Mouse (Mus musculus) hindbrain, embryonic 11.5 days (tissue): ENCODE results near the gene Tmod2. TPM values are rescaled to one million over a fixed set of nuclear protein-coding genes. Genes with fewer than 3 reads are reported as not detected.
"Not testable (repeated sequence)": the region's sequence is repeated elsewhere in the genome, so short reads cannot be mapped to it uniquely, and the experiment has no call there.

Experiments used
- ATAC-seq: fragments of 200-750 bp; cut with Nextera tagmentation; 2 replicates; pipeline ENCODE4 v1.8.0; 2017; ENCODE audit warnings: mild to moderate bottlenecking, moderate TSS enrichment, moderate library complexity; ENCODE audit not compliant: low FRiP score
- DNase-seq: peaks from one replicate; pipeline ENCODE4 v3.0.0-alpha.2; 2015; ENCODE audit warnings: low spot score
- H3K27ac ChIP-seq: fragments of 300-500 bp; sonication (generic); 2 replicates; pipeline ENCODE4 v1.5.1; 2014; ENCODE audit warnings: mild to moderate bottlenecking, low read depth, low read length
- H3K27me3 ChIP-seq: fragments of 300-500 bp; sonication (generic); 2 replicates; pipeline ENCODE4 v1.6.1; 2014; ENCODE audit warnings: mild to moderate bottlenecking, low read length, moderate library complexity, mixed read lengths; ENCODE audit not compliant: control insufficient read depth, insufficient read depth
- H3K36me3 ChIP-seq: fragments of 300-500 bp; sonication (generic); 2 replicates; pipeline ENCODE4 v1.6.1; 2014; ENCODE audit warnings: mild to moderate bottlenecking, low read length, moderate library complexity, mixed read lengths; ENCODE audit not compliant: control insufficient read depth, insufficient read depth
- H3K4me1 ChIP-seq: fragments of 300-500 bp; sonication (generic); replicated peaks from 2 replicates; pipeline ENCODE4 v1.6.1; 2014; ENCODE audit warnings: low read length, mixed read lengths; ENCODE audit not compliant: control insufficient read depth, insufficient read depth
- H3K4me2 ChIP-seq: fragments of 300-500 bp; sonication (generic); replicated peaks from 2 replicates; pipeline ENCODE4 v1.6.1; 2014; ENCODE audit warnings: mild to moderate bottlenecking, low read depth, low read length
- H3K4me3 ChIP-seq: fragments of 300-500 bp; sonication (generic); 2 replicates; pipeline ENCODE4 v1.5.1; 2014; ENCODE audit warnings: low read depth, low read length
- H3K9ac ChIP-seq: fragments of 300-500 bp; sonication (generic); 2 replicates; pipeline ENCODE4 v1.6.1; 2014; ENCODE audit warnings: low read depth, low read length
- H3K9me3 ChIP-seq: fragments of 300-500 bp; sonication (generic); 2 replicates; pipeline ENCODE4 v1.6.1; 2016; ENCODE audit warnings: low read length; ENCODE audit not compliant: control insufficient read depth
- WGBS: fragments of 180-500 bp; shearing (Covaris S2); extraction: QIAGEN DNeasy Blood & Tissue Kit; methylation state at CpG from one replicate; pipeline ENCODE4 v1.1.7; 2014; 5-methylcytosine and 5-hydroxymethylcytosine counted together
- polyA plus RNA-seq: library from polyadenylated mRNA; unstranded; fragments of >200 nt; fragmentation: Nextera tagmentation; extraction: Ambion mirVana; gene quantifications from 2 replicates; pipeline ENCODE4 v1.2.1, GENCODE M21; 2014

The Tmod2 gene
- polyA plus RNA-seq, 1 experiment from 2014 or later = 75.7 TPM

DNA sequence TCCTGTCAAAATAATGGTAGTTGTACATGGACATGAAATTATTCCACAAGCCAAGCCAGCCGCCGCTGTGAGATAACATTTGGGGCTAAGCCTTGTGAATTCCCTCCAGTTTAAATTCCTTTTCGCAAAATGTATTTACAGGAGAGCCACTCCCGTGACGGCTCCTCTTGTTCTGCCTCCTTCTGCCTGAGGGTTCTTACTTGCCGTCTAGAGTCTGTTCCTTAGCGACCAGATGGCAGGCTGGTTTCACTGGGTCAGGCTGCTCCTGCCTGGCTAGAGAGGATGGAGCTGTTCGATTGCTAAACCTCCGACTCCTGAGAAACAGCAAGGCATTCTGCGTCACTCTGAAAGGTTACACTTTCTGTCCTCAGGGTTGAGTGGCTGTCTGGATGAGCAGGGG lies 21.0 kb upstream of the Tmod2 start:
- no peak overlapping the region for H3K9ac ChIP-seq
- no peaks in the 10 kb centered on the region for H3K27me3 ChIP-seq
- H3K27ac ChIP-seq = no peak overlapping the region
- no peaks in the 10 kb centered on the region for H3K9me3 ChIP-seq
- H3K4me1 ChIP-seq = no peaks in the 10 kb centered on the region
- H3K4me3 ChIP-seq = no peak overlapping the region
- no peak overlapping the region for H3K4me2 ChIP-seq
- no peaks in the 10 kb centered on the region for H3K36me3 ChIP-seq
- DNase-seq (no peak), ATAC-seq (no peak)
- 59% methylated on average over 10 of the region's 10 CpGs for WGBS

- H3K9me3 ChIP-seq = no peaks in the 10 kb centered on the region
- 87% methylated on average over 8 of the region's 8 CpGs for WGBS
- no peaks in the 10 kb centered on the region for H3K36me3 ChIP-seq
- no peaks in the 10 kb centered on the region for H3K27me3 ChIP-seq
- no peak overlapping the region for H3K4me3 ChIP-seq
- no peak for ATAC-seq
- H3K9ac ChIP-seq = no peak overlapping the region
- DNase-seq = no peak
- no peaks in the 10 kb centered on the region for H3K4me1 ChIP-seq
- no peak overlapping the region for H3K27ac ChIP-seq
- H3K4me2 ChIP-seq = no peak overlapping the region
These were observed 19.8 kb upstream of the Tmod2 start for GRCm38 (mm10) chr9:75630823-75631454.

- Histone ChIP-seq H3K27me3 (no peaks in the 10 kb centered on the region), H3K4me3 (peak overlapping the region; percentile 74), H3K4me1 (no peaks in the 10 kb centered on the region), H3K9ac (peak overlapping the region; percentile 89), H3K9me3 (no peaks in the 10 kb centered on the region), H3K36me3 (no peaks in the 10 kb centered on the region), H3K4me2 (peak overlapping the region; percentile 87), H3K27ac (peak overlapping the region; percentile 83)
- WGBS = under 1% methylated on average over 14 of the region's 14 CpGs
- DNase-seq (no peak), ATAC-seq (no peak)
These were observed 15.1 kb upstream of the Tmod2 start for GRCm38 (mm10) chr9:75626308-75626604.

DNA sequence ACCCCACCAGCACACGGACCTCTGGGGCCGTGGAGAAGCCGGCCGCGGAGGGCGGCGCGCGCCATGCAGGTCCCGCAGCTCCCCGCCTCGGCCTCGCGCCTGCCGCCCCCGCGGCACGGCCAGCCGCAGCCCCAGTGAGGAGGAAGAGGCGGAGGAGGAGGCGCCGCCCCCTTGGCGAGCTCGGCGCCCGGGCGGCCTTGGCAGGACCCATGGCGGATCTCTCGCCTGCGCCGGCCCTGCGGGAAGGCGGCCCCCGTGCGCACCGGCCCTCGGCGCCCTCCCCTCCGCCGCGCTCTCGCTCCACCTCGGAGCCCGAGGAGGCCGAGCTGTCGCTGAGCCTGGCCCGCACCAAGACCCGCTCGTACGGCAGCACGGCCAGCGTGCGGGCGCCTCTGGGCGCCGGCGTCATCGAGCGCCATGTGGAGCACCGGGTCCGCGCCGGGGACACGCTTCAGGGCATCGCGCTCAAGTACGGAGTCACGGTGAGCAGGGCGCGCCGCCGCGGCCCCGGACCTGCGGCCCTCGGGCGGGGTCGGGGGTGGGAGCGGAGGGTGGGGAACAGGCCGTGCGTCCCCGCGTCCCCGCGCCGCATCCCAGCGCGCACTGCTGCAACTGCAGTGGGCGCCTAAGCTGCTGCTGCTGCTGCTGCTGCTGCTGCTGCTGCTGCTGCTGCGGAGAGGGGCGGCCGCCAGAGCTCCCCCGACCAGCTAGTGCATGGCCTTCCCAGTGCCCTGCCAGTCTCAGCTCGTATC lies 14.6 kb upstream of the Tmod2 start, which contains the start of gene Lysmd2:
Gene Lysmd2, plus strand, starts transcription at position 186 of the 752 bp plus-strand sequence.
- ATAC-seq (peak; percentile 90), DNase-seq (peak; percentile 77)
- under 1% methylated on average over 86 of the region's 94 CpGs for WGBS
- Histone ChIP-seq H3K4me3 (peak within 1 kb of the TSS; percentile 74), H3K27me3 (no peaks in the 10 kb centered on the region), H3K9ac (peak within 1 kb of the TSS; percentile 89), H3K4me1 (no peaks in the 10 kb centered on the region), H3K36me3 (no peaks in the 10 kb centered on the region), H3K27ac (peak within 1 kb of the TSS; percentile 83), H3K9me3 (no peaks in the 10 kb centered on the region), H3K4me2 (peak within 1 kb of the TSS; percentile 87)

GRCm38 (mm10) chr9:75624983-75625555 lies 13.9 kb upstream of the Tmod2 start:
- H3K4me3 ChIP-seq = peak overlapping the region; percentile 74
- H3K9ac ChIP-seq = peak overlapping the region; percentile 89
- peak overlapping the region; percentile 83 for H3K27ac ChIP-seq
- no peak for DNase-seq
- peak; percentile 36 for ATAC-seq
- no peaks in the 10 kb centered on the region for H3K36me3 ChIP-seq
- H3K27me3 ChIP-seq = no peaks in the 10 kb centered on the region
- H3K4me2 ChIP-seq = peak overlapping the region; percentile 87
- no peaks in the 10 kb centered on the region for H3K4me1 ChIP-seq
- H3K9me3 ChIP-seq = no peaks in the 10 kb centered on the region
- 17% methylated on average over 17 of the region's 18 CpGs for WGBS

- Histone ChIP-seq H3K4me3 (no peak overlapping the region), H3K27ac (no peak overlapping the region), H3K9ac (no peak overlapping the region), H3K36me3 (no peaks in the 10 kb centered on the region), H3K27me3 (no peaks in the 10 kb centered on the region), H3K4me2 (no peak overlapping the region), H3K4me1 (no peaks in the 10 kb centered on the region), H3K9me3 (no peaks in the 10 kb centered on the region)
- DNase-seq (no peak), ATAC-seq (no peak)
- WGBS = 93% methylated on average over 3 of the region's 3 CpGs
These were observed 10.3 kb upstream of the Tmod2 start for GRCm38 (mm10) chr9:75621428-75621827.

- ATAC-seq, DNase-seq, H3K4me2 ChIP-seq, H3K4me1 ChIP-seq, H3K27me3 ChIP-seq, H3K27ac ChIP-seq, H3K36me3 ChIP-seq, H3K9ac ChIP-seq, H3K9me3 ChIP-seq, H3K4me3 ChIP-seq: not testable (repeated sequence)
- 90% methylated on average over 2 of the region's 2 CpGs for WGBS
These were observed 8.6 kb upstream of the Tmod2 start for GRCm38 (mm10) chr9:75619761-75620160.

DNA sequence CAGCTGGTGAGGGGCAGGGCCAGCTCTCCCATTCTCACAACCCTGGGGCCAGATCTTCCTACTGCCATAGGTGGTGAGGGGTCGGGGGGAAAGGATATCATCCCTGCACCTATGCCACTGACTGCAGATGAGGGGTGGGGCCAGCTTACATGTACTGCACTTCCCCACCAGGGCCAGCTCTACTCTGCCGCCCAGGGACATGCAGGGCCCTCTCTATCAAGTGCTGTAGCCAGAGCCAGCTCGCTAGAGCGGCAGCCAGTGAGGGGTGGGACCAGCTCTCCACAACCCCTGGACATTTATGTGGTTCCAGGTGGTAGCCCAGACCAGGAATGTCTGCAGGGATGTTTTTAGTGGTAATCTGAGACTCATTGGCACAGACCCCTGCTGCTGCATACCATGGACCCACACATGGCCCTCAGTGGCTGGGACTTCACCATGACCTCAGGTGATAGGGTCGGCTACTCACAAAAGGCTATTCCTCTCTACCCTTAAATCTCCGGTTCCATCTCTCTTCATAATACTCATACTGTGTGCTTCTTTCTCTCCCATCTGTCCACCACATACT lies 7.8 kb upstream of the Tmod2 start:
- Histone ChIP-seq H3K9ac (no peak overlapping the region), H3K4me2 (no peak overlapping the region), H3K36me3 (no peaks in the 10 kb centered on the region), H3K9me3 (no peaks in the 10 kb centered on the region), H3K27me3 (no peaks in the 10 kb centered on the region), H3K27ac (no peak overlapping the region), H3K4me3 (no peak overlapping the region), H3K4me1 (no peaks in the 10 kb centered on the region)
- 0 out of 2 replicates have a peak, but pooled peaks have one; percentile 35 for ATAC-seq
- 78% methylated on average over 6 of the region's 6 CpGs for WGBS
- no peak for DNase-seq
